Mouse (Mus musculus): ENCODE data around the gene Bex1. TPM values are rescaled to one million over a fixed set of nuclear protein-coding genes. Genes with fewer than 3 reads are reported as not detected.
A peak's percentile ranks its signal among the peaks of the same experiment; 100 is the strongest.

The Bex1 gene
- polyA plus RNA-seq, 1 experiment from 2014 or later = 239 TPM

GRCm38 (mm10) chrX:136238118-136238517 is 22.8 kb upstream of the Bex1 start:
- no peak for ATAC-seq (ENCODE audit: insufficient number of reproducible peaks, insufficient read depth, low FRiP score, low read depth)
- no peak overlapping the region for H3K27ac ChIP-seq (replicated peaks in 1 of 2; ENCODE audit: control insufficient read depth in 1 of 2, insufficient read depth in 1 of 2, low read depth in 2 of 2, low read length in 2 of 2)
- no peaks in the 10 kb centered on the region for H3K4me1 ChIP-seq (ENCODE audit: control insufficient read depth in 2 of 2, insufficient read depth in 2 of 2, low read length in 2 of 2)
- no peaks in the 10 kb centered on the region for H3K9me3 ChIP-seq (ENCODE audit: control insufficient read depth, low read length)
- no peak overlapping the region for H3K9ac ChIP-seq (ENCODE audit: low read length)
- H3K27me3 ChIP-seq (ENCODE audit: control insufficient read depth, insufficient read depth, low read length) = no peaks in the 10 kb centered on the region
- no peak overlapping the region for H3K4me3 ChIP-seq (ENCODE audit: control insufficient read depth in 1 of 2, insufficient read depth in 1 of 2, low read depth in 1 of 2, low read length in 2 of 2)
- WGBS = 47% methylated on average over 3 of the region's 3 CpGs
- H3K4me2 ChIP-seq (ENCODE audit: low read length) = no peak overlapping the region
- H3K36me3 ChIP-seq (ENCODE audit: control insufficient read depth, insufficient read depth, low read length) = no peaks in the 10 kb centered on the region

- H3K4me3 ChIP-seq (ENCODE audit: control insufficient read depth in 1 of 2, insufficient read depth in 1 of 2, low read depth in 1 of 2, low read length in 2 of 2) = no peak overlapping the region
- H3K4me2 ChIP-seq (ENCODE audit: low read length) = no peak overlapping the region
- H3K27me3 ChIP-seq (ENCODE audit: control insufficient read depth, insufficient read depth, low read length) = no peaks in the 10 kb centered on the region
- H3K27ac ChIP-seq (replicated peaks in 1 of 2; ENCODE audit: control insufficient read depth in 1 of 2, insufficient read depth in 1 of 2, low read depth in 2 of 2, low read length in 2 of 2) = peak overlapping the region in 1 of 2 experiments; percentile 37; a peak in 2 of 4 replicates
- H3K36me3 ChIP-seq (ENCODE audit: control insufficient read depth, insufficient read depth, low read length) = no peaks in the 10 kb centered on the region
- WGBS = 34% methylated on average over 5 of the region's 5 CpGs
- ATAC-seq (ENCODE audit: insufficient number of reproducible peaks, insufficient read depth, low FRiP score, low read depth) = no peak
- H3K9ac ChIP-seq (ENCODE audit: low read length) = no peak overlapping the region
- H3K4me1 ChIP-seq (ENCODE audit: control insufficient read depth in 2 of 2, insufficient read depth in 2 of 2, low read length in 2 of 2) = no peaks in the 10 kb centered on the region
- no peaks in the 10 kb centered on the region for H3K9me3 ChIP-seq (ENCODE audit: control insufficient read depth, low read length)
These were observed 12.5 kb upstream of the Bex1 start for GRCm38 (mm10) chrX:136227768-136228167.

GRCm38 (mm10) chrX:136223714-136224113 is 8.4 kb upstream of the Bex1 start:
- peak overlapping the region; percentile 1 to 50; a peak in 3 of 4 replicates for H3K27ac ChIP-seq (replicated peaks in 1 of 2; ENCODE audit: control insufficient read depth in 1 of 2, insufficient read depth in 1 of 2, low read depth in 2 of 2, low read length in 2 of 2)
- no peak overlapping the region for H3K9ac ChIP-seq (ENCODE audit: low read length)
- H3K27me3 ChIP-seq (ENCODE audit: control insufficient read depth, insufficient read depth, low read length) = no peaks in the 10 kb centered on the region
- H3K4me1 ChIP-seq (ENCODE audit: control insufficient read depth in 2 of 2, insufficient read depth in 2 of 2, low read length in 2 of 2) = 0 out of 4 replicates have a peak, but pooled peaks cover 0 to 4% of the 10 kb centered on the region in 2 experiments
- no peak; the same call in 1 of the 2 replicates for ATAC-seq (ENCODE audit: insufficient number of reproducible peaks, insufficient read depth, low FRiP score, low read depth)
- WGBS = 34% methylated on average over 6 of the region's 6 CpGs
- H3K36me3 ChIP-seq (ENCODE audit: control insufficient read depth, insufficient read depth, low read length) = no peaks in the 10 kb centered on the region
- H3K9me3 ChIP-seq (ENCODE audit: control insufficient read depth, low read length) = no peaks in the 10 kb centered on the region
- H3K4me2 ChIP-seq (ENCODE audit: low read length) = 0 out of 2 replicates have a peak overlapping the region, but pooled peaks have one; percentile 11
- no peak overlapping the region for H3K4me3 ChIP-seq (ENCODE audit: control insufficient read depth in 1 of 2, insufficient read depth in 1 of 2, low read depth in 1 of 2, low read length in 2 of 2)

- Histone ChIP-seq H3K27me3 (ENCODE audit: control insufficient read depth, insufficient read depth, low read length) (no peaks in the 10 kb centered on the region), H3K4me3 (ENCODE audit: control insufficient read depth in 1 of 2, insufficient read depth in 1 of 2, low read depth in 1 of 2, low read length in 2 of 2) (no peak overlapping the region), H3K4me2 (ENCODE audit: low read length) (no peak overlapping the region), H3K9me3 (ENCODE audit: control insufficient read depth, low read length) (no peaks in the 10 kb centered on the region), H3K4me1 (ENCODE audit: control insufficient read depth in 2 of 2, insufficient read depth in 2 of 2, low read length in 2 of 2) (peaks cover 2 to 4% of the 10 kb centered on the region in 2 experiments; a peak in 1 of 4 replicates), H3K9ac (ENCODE audit: low read length) (no peak overlapping the region), H3K27ac (replicated peaks in 1 of 2; ENCODE audit: control insufficient read depth in 1 of 2, insufficient read depth in 1 of 2, low read depth in 2 of 2, low read length in 2 of 2) (peak overlapping the region in 1 of 2 experiments; percentile 75; a peak in 3 of 4 replicates), H3K36me3 (ENCODE audit: control insufficient read depth, insufficient read depth, low read length) (no peaks in the 10 kb centered on the region)
- WGBS = 20% methylated on average over 1 of the region's 1 CpGs
- no peak for ATAC-seq (ENCODE audit: insufficient number of reproducible peaks, insufficient read depth, low FRiP score, low read depth)
These were observed 990 bp upstream of the Bex1 start for GRCm38 (mm10) chrX:136216303-136216702.

GRCm38 (mm10) chrX:136213396-136213795 is 1.9 kb downstream of the Bex1 start:
- H3K27me3 ChIP-seq (ENCODE audit: control insufficient read depth, insufficient read depth, low read length) = no peaks in the 10 kb centered on the region
- 43% methylated on average over 2 of the region's 2 CpGs for WGBS
- H3K9me3 ChIP-seq (ENCODE audit: control insufficient read depth, low read length) = no peaks in the 10 kb centered on the region
- H3K4me1 ChIP-seq (ENCODE audit: control insufficient read depth in 2 of 2, insufficient read depth in 2 of 2, low read length in 2 of 2) = peaks cover 0 to 2% of the 10 kb centered on the region in 2 experiments; a peak in 1 of 4 replicates
- H3K4me2 ChIP-seq (ENCODE audit: low read length) = no peak overlapping the region
- no peak overlapping the region for H3K9ac ChIP-seq (ENCODE audit: low read length)
- H3K36me3 ChIP-seq (ENCODE audit: control insufficient read depth, insufficient read depth, low read length) = no peaks in the 10 kb centered on the region
- H3K4me3 ChIP-seq (ENCODE audit: control insufficient read depth in 1 of 2, insufficient read depth in 1 of 2, low read depth in 1 of 2, low read length in 2 of 2) = no peak overlapping the region
- no peak overlapping the region for H3K27ac ChIP-seq (replicated peaks in 1 of 2; ENCODE audit: control insufficient read depth in 1 of 2, insufficient read depth in 1 of 2, low read depth in 2 of 2, low read length in 2 of 2)
- ATAC-seq (ENCODE audit: insufficient number of reproducible peaks, insufficient read depth, low FRiP score, low read depth) = no peak

- H3K4me1 ChIP-seq (ENCODE audit: control insufficient read depth in 2 of 2, insufficient read depth in 2 of 2, low read length in 2 of 2) = no peaks in the 10 kb centered on the region
- H3K4me3 ChIP-seq (ENCODE audit: control insufficient read depth in 1 of 2, insufficient read depth in 1 of 2, low read depth in 1 of 2, low read length in 2 of 2) = no peak overlapping the region
- H3K27ac ChIP-seq (replicated peaks in 1 of 2; ENCODE audit: control insufficient read depth in 1 of 2, insufficient read depth in 1 of 2, low read depth in 2 of 2, low read length in 2 of 2) = no peak overlapping the region
- ATAC-seq (ENCODE audit: insufficient number of reproducible peaks, insufficient read depth, low FRiP score, low read depth) = no peak
- WGBS = 74% methylated on average over 6 of the region's 6 CpGs
- no peaks in the 10 kb centered on the region for H3K9me3 ChIP-seq (ENCODE audit: control insufficient read depth, low read length)
- H3K36me3 ChIP-seq (ENCODE audit: control insufficient read depth, insufficient read depth, low read length) = no peaks in the 10 kb centered on the region
- H3K4me2 ChIP-seq (ENCODE audit: low read length) = no peak overlapping the region
- no peak overlapping the region for H3K9ac ChIP-seq (ENCODE audit: low read length)
- no peaks in the 10 kb centered on the region for H3K27me3 ChIP-seq (ENCODE audit: control insufficient read depth, insufficient read depth, low read length)
These were observed 10.9 kb downstream of the Bex1 start for GRCm38 (mm10) chrX:136204406-136204805.

GRCm38 (mm10) chrX:136203664-136204066 is 11.6 kb downstream of the Bex1 start, which contains the start of gene Tceal5:
Tceal5 (minus strand) TSS chrX:136203876.
- H3K4me2 ChIP-seq (ENCODE audit: low read length) = peak within 1 kb of the TSS; percentile 64
- H3K4me3 ChIP-seq (ENCODE audit: control insufficient read depth in 1 of 2, insufficient read depth in 1 of 2, low read depth in 1 of 2, low read length in 2 of 2) = peak within 1 kb of the TSS; percentile 45 to 54
- H3K27ac ChIP-seq (replicated peaks in 1 of 2; ENCODE audit: control insufficient read depth in 1 of 2, insufficient read depth in 1 of 2, low read depth in 2 of 2, low read length in 2 of 2) = peak within 1 kb of the TSS; percentile 14 to 50; a peak in 3 of 4 replicates
- no peaks in the 10 kb centered on the region for H3K9me3 ChIP-seq (ENCODE audit: control insufficient read depth, low read length)
- no peak; the same call in 1 of the 2 replicates for ATAC-seq (ENCODE audit: insufficient number of reproducible peaks, insufficient read depth, low FRiP score, low read depth)
- 19% methylated on average over 9 of the region's 9 CpGs for WGBS
- H3K36me3 ChIP-seq (ENCODE audit: control insufficient read depth, insufficient read depth, low read length) = no peaks in the 10 kb centered on the region
- peak within 1 kb of the TSS; percentile 48 for H3K9ac ChIP-seq (ENCODE audit: low read length)
- H3K4me1 ChIP-seq (ENCODE audit: control insufficient read depth in 2 of 2, insufficient read depth in 2 of 2, low read length in 2 of 2) = no peaks in the 10 kb centered on the region
- no peaks in the 10 kb centered on the region for H3K27me3 ChIP-seq (ENCODE audit: control insufficient read depth, insufficient read depth, low read length)

- H3K9me3 ChIP-seq (ENCODE audit: control insufficient read depth, low read length) = no peaks in the 10 kb centered on the region
- H3K27me3 ChIP-seq (ENCODE audit: control insufficient read depth, insufficient read depth, low read length) = no peaks in the 10 kb centered on the region
- ATAC-seq (ENCODE audit: insufficient number of reproducible peaks, insufficient read depth, low FRiP score, low read depth) = no peak
- H3K9ac ChIP-seq (ENCODE audit: low read length) = peak overlapping the region; percentile 48
- H3K4me2 ChIP-seq (ENCODE audit: low read length) = peak overlapping the region; percentile 64
- peak overlapping the region; percentile 45 to 54 for H3K4me3 ChIP-seq (ENCODE audit: control insufficient read depth in 1 of 2, insufficient read depth in 1 of 2, low read depth in 1 of 2, low read length in 2 of 2)
- no peaks in the 10 kb centered on the region for H3K36me3 ChIP-seq (ENCODE audit: control insufficient read depth, insufficient read depth, low read length)
- no peaks in the 10 kb centered on the region for H3K4me1 ChIP-seq (ENCODE audit: control insufficient read depth in 2 of 2, insufficient read depth in 2 of 2, low read length in 2 of 2)
- peak overlapping the region; percentile 14 to 50; a peak in 3 of 4 replicates for H3K27ac ChIP-seq (replicated peaks in 1 of 2; ENCODE audit: control insufficient read depth in 1 of 2, insufficient read depth in 1 of 2, low read depth in 2 of 2, low read length in 2 of 2)
- 23% methylated on average over 7 of the region's 7 CpGs for WGBS
These were observed 12.1 kb downstream of the Bex1 start for GRCm38 (mm10) chrX:136203257-136203656.

Data from heart, embryonic 14.5 days (tissue).